Mouse (Mus musculus): Measurements from ENCODE around the gene Med27.

The Med27 gene

DNA sequence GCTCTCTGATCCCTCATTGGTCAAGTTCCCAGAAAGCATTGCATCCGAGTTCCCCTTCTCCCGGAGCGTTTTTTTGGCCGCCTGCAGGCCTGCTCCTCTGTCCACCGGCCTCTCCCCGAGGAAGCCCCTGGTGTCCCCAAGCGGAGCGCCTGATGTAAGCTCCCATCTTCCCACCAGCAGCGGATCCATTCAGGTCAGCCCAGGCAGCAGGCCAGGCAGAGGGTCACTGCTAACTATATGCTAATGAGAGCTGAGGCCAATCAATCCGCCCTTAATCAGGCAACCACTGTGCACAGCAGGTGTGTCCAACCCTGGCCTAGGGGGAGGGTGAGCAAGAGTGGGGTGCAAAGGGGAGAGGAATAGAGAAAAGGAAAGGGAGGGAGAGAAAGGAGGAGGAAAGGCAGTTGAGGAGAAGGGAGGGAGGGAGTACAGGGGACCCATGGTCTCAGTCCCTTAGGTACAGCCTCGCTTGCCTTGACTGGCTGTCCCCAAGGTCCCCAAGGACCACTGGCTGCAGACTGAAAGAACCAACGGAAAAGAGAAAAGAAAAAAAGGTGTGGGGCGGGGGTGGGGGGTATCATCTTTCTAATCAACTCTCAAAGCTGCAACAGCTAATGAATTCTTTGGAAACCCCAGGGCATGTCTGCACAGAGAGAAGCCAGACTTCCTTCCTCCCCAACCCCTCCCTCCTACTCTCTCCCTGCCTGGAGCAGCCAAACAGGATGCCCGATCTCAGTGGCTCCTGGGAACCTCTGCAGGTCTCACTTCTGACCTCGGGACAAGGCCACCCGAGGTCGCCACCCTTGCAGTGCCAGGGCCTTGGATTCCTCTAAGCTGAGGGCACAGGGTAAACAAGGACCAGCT is 219.2 kb downstream of the Med27 start:
- DNase-seq (ENCODE audit: low spot score) = peak; percentile 42

DNA sequence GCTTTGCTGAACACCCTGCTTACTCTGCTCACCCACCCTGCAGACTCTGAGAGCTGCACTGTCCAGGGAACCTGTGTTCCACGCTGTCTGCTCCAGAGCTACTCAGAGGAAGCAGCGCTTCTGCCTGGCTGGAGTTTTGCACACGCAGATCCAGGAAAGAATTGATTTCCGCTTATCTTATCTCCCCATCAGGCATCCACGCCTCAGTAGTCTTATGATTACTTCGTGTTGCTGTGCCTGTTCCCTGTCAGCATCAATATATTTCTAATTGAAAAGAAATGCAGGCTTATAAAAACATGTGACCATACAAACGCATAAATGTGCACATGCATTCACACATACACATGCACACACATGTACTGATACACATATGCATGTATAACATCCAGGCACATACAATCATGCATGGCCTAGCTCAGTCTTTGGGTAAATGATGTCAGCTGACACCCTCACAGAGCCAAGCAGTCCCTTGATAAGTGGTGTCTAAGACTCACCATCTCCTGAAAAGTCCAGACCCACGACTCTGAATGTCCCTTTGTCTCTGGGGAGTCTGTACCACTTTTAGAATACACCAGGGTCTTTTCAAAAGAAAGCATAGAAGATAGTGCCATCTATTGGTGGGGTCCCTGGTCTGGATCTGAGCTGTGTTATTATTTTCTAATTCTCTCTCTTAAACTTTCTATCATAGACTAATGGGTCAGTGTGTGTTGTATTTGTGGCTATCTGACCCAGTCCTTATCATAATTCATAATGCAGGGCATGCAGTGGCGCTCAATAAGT is 225.5 kb downstream of the Med27 start:
- DNase-seq (ENCODE audit: low spot score) = peak; percentile 24

GRCm38 (mm10) chr2:29572811-29573427 is 226.3 kb downstream of the Med27 start:
- DNase-seq (ENCODE audit: low spot score) = peak; percentile 47

DNA sequence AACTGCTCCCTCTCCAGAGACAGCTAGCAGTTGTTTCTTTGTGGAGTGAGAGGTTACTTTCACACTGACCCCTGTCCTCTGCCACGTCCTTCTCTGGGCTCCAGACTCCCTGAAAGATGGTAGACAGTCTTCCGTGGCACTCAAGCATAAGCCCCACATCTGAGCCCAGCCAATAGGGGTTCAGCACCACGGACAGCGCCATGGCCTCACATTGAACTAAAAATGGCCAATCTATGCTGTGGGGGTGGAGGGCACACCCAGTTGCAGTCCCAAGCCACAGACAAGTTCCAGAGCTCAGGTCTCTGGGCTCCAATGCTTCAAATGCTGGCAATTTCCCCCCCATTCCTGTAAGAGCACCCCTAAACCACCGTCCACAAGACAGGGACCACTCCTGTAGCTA is 227.0 kb downstream of the Med27 start:
- peak; percentile 95 for DNase-seq (ENCODE audit: low spot score)

DNA sequence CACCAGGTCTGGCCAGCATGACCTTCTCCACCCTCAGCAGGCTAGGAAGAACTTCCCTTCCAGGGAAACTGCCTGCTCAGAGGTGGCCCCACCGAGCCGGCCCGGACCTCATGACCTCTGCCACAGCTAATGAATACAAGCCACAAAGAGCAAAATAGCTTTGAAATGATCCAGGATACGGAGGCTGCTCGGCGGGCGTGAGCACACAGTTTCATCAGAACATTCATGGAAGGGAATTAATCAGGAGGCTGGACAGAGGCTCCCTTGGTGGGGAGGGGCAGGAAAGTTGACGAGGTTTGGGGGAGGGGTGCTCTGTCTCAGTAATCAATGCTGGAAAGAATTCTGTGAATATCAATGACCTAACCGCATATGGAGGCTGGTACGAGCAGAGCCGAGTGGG is 227.6 kb downstream of the Med27 start:
- DNase-seq (ENCODE audit: low spot score) = peak; percentile 77
